Comparison of ENCODE assay signal across 8 mouse cellular contexts in the genomic region with DNA sequence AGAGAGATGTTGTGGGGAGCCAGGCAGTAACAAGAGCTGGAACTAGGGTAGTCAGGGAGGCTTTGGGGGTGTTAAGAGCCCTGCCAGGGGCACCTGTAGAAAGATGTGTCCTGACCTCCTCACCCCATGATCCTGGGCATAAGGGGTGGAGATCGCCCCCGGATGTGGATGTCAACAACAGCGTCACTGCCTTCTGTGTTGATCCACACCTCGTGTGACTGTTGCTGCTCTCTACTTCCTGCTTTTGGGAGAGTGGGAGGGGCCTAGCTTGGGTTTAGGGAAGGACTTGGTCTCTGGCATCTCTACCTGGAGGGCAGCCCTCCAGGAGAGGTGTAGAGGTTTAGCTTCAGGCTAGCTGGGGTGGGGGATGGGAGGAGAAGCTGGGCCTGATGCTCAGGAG. TPM values are rescaled to one million over a fixed set of nuclear protein-coding genes. Genes with fewer than 3 reads are reported as not detected.
A peak's percentile ranks its signal among the peaks of the same experiment; 100 is the strongest.
DNase-seq lines count a peak whose midpoint lies in the region; ATAC-seq lines count a peak whose summit lies in the region.

No protein-coding gene starts in this region.

- peak overlapping the region; percentile 82 for H3K4me2 ChIP-seq in kidney, embryonic 14.5 days (replicated peaks; ENCODE audit: low read depth, low read length)

- peak overlapping the region; percentile 87 for H3K9ac ChIP-seq in kidney, embryonic 14.5 days (ENCODE audit: low read depth, low read length)

- no peaks in the 10 kb centered on the region for H3K27me3 ChIP-seq in heart, embryonic 10.5 days (ENCODE audit: insufficient read depth, poor library complexity, severe bottlenecking)
- H3K27me3 ChIP-seq in kidney, embryonic 14.5 days (ENCODE audit: control insufficient read depth, insufficient read depth, low read length), result no peaks in the 10 kb centered on the region

- WGBS in heart, embryonic 10.5 days, result 0% methylated on average over 4 of the region's 4 CpGs
- 0% methylated on average over 4 of the region's 4 CpGs for WGBS in kidney, embryonic 14.5 days

- DNase-seq in urinary bladder, postnatal 25 days (ENCODE audit: low spot score), result peak; percentile 35
- no peak for DNase-seq in urinary bladder, adult 2 months (ENCODE audit: low spot score)
- peak; percentile 48 to 69 for DNase-seq in cerebellum, postnatal 14 days
- no peak for DNase-seq in heart, embryonic 10.5 days (ENCODE audit: low spot score)
- peak; percentile 76 for DNase-seq in lung, postnatal 25 days (ENCODE audit: low spot score)
- DNase-seq in skeletal muscle tissue, adult 2 months (ENCODE audit: low read depth, low spot score), result peak; percentile 43
- DNase-seq in ovary, postnatal 10 days (ENCODE audit: low spot score), result no peak

- peak; percentile 17 for ATAC-seq in kidney, embryonic 14.5 days (ENCODE audit: low FRiP score, low TSS enrichment)

- H3K27ac ChIP-seq in heart, embryonic 10.5 days, result peak overlapping the region; percentile 90
- no peak overlapping the region for H3K27ac ChIP-seq in kidney, embryonic 14.5 days (ENCODE audit: low read depth, low read length)

- peaks cover 30% of the 10 kb centered on the region for H3K36me3 ChIP-seq in heart, embryonic 10.5 days
- peaks cover 28% of the 10 kb centered on the region for H3K36me3 ChIP-seq in kidney, embryonic 14.5 days (ENCODE audit: control insufficient read depth, insufficient read depth, low read length)

- peaks cover 16% of the 10 kb centered on the region for H3K4me1 ChIP-seq in heart, embryonic 10.5 days
- peaks cover 14% of the 10 kb centered on the region for H3K4me1 ChIP-seq in kidney, embryonic 14.5 days (ENCODE audit: control insufficient read depth, insufficient read depth, low read length)

- no peaks in the 10 kb centered on the region for H3K9me3 ChIP-seq in heart, embryonic 10.5 days
- no peaks in the 10 kb centered on the region for H3K9me3 ChIP-seq in kidney, embryonic 14.5 days (ENCODE audit: control insufficient read depth, low read length)

- H3K4me3 ChIP-seq in heart, embryonic 10.5 days, result peak overlapping the region; percentile 88
- H3K4me3 ChIP-seq in kidney, embryonic 14.5 days (ENCODE audit: low read length), result peak overlapping the region; percentile 82

RNA-seq across cellular contexts. Expression of gene Atg2a, which starts 0.8 kb away (rescaled TPM):
- polyA plus RNA-seq in urinary bladder, adult 2 months (2012; rRNA removed), result 11.4 and 15.7 TPM in 2 replicates
- 10.8 and 11.6 TPM in 2 replicates for polyA plus RNA-seq in heart, embryonic 10.5 days (2016; fragmentation: Nextera tagmentation; extraction: Ambion mirVana)
- 7.2 and 12.4 TPM in 2 replicates for polyA plus RNA-seq in kidney, embryonic 14.5 days (2014; fragmentation: Nextera tagmentation; extraction: Ambion mirVana)

RNA-seq across cellular contexts. Expression of gene Ppp2r5b, which starts 6.6 kb away (rescaled TPM):
- 31.0 and 38.3 TPM in 2 replicates for polyA plus RNA-seq in urinary bladder, adult 2 months (2012; rRNA removed)
- 21.2 and 25.7 TPM in 2 replicates for polyA plus RNA-seq in heart, embryonic 10.5 days (2016; fragmentation: Nextera tagmentation; extraction: Ambion mirVana)
- 16.4 and 19.7 TPM in 2 replicates for polyA plus RNA-seq in kidney, embryonic 14.5 days (2014; fragmentation: Nextera tagmentation; extraction: Ambion mirVana)

RNA-seq across cellular contexts. Expression of gene Gpha2, which starts 16.1 kb away (rescaled TPM):
- polyA plus RNA-seq in urinary bladder, adult 2 months (2012; rRNA removed), result 0.31 and 0.83 TPM in 2 replicates
- polyA plus RNA-seq in heart, embryonic 10.5 days (2016; fragmentation: Nextera tagmentation; extraction: Ambion mirVana), result 0.24 TPM in 1 of 2 replicates, not detected in the other
- polyA plus RNA-seq in kidney, embryonic 14.5 days (2014; fragmentation: Nextera tagmentation; extraction: Ambion mirVana), result 0.93 TPM in 1 of 2 replicates, not detected in the other

RNA-seq across cellular contexts. Expression of gene Ehd1, which starts 34.2 kb away (rescaled TPM):
- polyA plus RNA-seq in urinary bladder, adult 2 months (2012; rRNA removed), result 73.6 and 86.5 TPM in 2 replicates
- 89.6 and 101 TPM in 2 replicates for polyA plus RNA-seq in heart, embryonic 10.5 days (2016; fragmentation: Nextera tagmentation; extraction: Ambion mirVana)
- polyA plus RNA-seq in kidney, embryonic 14.5 days (2014; fragmentation: Nextera tagmentation; extraction: Ambion mirVana), result 38.3 and 46.0 TPM in 2 replicates

RNA-seq across cellular contexts. Expression of gene Majin, which starts 58.1 kb away (rescaled TPM):
- 0.52 and 0.60 TPM in 2 replicates for polyA plus RNA-seq in urinary bladder, adult 2 months (2012; rRNA removed)
- not detected in 2 replicates for polyA plus RNA-seq in heart, embryonic 10.5 days (2016; fragmentation: Nextera tagmentation; extraction: Ambion mirVana)
- not detected in 2 replicates for polyA plus RNA-seq in kidney, embryonic 14.5 days (2014; fragmentation: Nextera tagmentation; extraction: Ambion mirVana)

Comparison
In these comparisons a context has a peak if more than half of its experiments do, and no peak if none do; other contexts are left out.
1. DNase-seq: peak in urinary bladder, postnatal 25 days (single experiment), cerebellum, postnatal 14 days (2 of 2), lung, postnatal 25 days (single experiment) and skeletal muscle tissue, adult 2 months (single experiment); none in urinary bladder, adult 2 months (single experiment), heart, embryonic 10.5 days (single experiment) and ovary, postnatal 10 days (single experiment).